13 mouse cellular contexts compared by ENCODE assay signal in genomic region chr11:4303033-4303432, GRCm38 (mm10). TPM values are rescaled to one million over a fixed set of nuclear protein-coding genes. Genes with fewer than 3 reads are reported as not detected.
A peak's percentile ranks its signal among the peaks of the same experiment; 100 is the strongest.
DNase-seq lines count a peak whose midpoint lies in the region; ATAC-seq and TF ChIP-seq lines count a peak whose summit lies in the region.
"Had no signal": no experiment of that assay in that cellular context is flagged by ENCODE, and none has a peak within 500 bp of the region (broad histone marks: within the 10 kb centered on the region; RNA-seq: fewer than 3 reads in every experiment).

No protein-coding gene starts in this region.

- H3K4me2 ChIP-seq in heart, embryonic 14.5 days (ENCODE audit: low read length): 0 out of 2 replicates have a peak overlapping the region, but pooled peaks have one; percentile 11

- peak overlapping the region; percentile 80 to 87 for H3K27ac ChIP-seq in heart, embryonic 14.5 days (replicated peaks in 1 of 2; ENCODE audit: control insufficient read depth in 1 of 2, insufficient read depth in 1 of 2, low read depth in 2 of 2, low read length in 2 of 2)
- H3K27ac ChIP-seq: hindbrain, postnatal 0 days; macrophage had no signal

- no peaks in the 10 kb centered on the region for H3K9me3 ChIP-seq in heart, embryonic 14.5 days (ENCODE audit: control insufficient read depth, low read length)

- no peak for TF ChIP-seq CTCF in C2C12 (IDR thresholded peaks at IDR 0.05; ENCODE audit: control insufficient read depth, insufficient read depth, insufficient read length)

- peak; percentile 96 for DNase-seq in heart, adult 11 months
- DNase-seq in heart, postnatal 25 days (ENCODE audit: low spot score): no peak
- DNase-seq in ZHBTc4 (ENCODE audit: low read depth, low spot score): peak; percentile 49
- DNase-seq in urinary bladder, adult 2 months (ENCODE audit: low spot score): no peak
- DNase-seq: kidney, postnatal 10 days; liver; thymus, adult 2 months had no signal

- no peaks in the 10 kb centered on the region for H3K27me3 ChIP-seq in C2C12 (ENCODE audit: control insufficient read depth, insufficient read depth, insufficient read length)
- H3K27me3 ChIP-seq in heart, embryonic 14.5 days (ENCODE audit: control insufficient read depth, insufficient read depth, low read length): no peaks in the 10 kb centered on the region

- H3K4me3 ChIP-seq in C2C12 (ENCODE audit: insufficient read depth, poor library complexity, severe bottlenecking): no peak overlapping the region
- no peak overlapping the region for H3K4me3 ChIP-seq in heart, embryonic 14.5 days (ENCODE audit: control insufficient read depth in 1 of 2, insufficient read depth in 1 of 2, low read depth in 1 of 2, low read length in 2 of 2)

- peak; percentile 41; the same call in 1 of the 2 replicates for ATAC-seq in heart, embryonic 14.5 days (ENCODE audit: insufficient number of reproducible peaks, insufficient read depth, low FRiP score, low read depth)
- ATAC-seq in frontal cortex, adult (ENCODE audit: low TSS enrichment): no peak
- no peak for ATAC-seq in erythroblast, adult 5-6 weeks (replicated peaks; ENCODE audit: low FRiP score, poor library complexity, severe bottlenecking)
- ATAC-seq: hindbrain, postnatal 0 days had no signal

- peak overlapping the region; percentile 64 for H3K9ac ChIP-seq in heart, embryonic 14.5 days (ENCODE audit: low read length)

- 16% methylated on average over 9 of the region's 9 CpGs for WGBS in heart, embryonic 14.5 days

- H3ac ChIP-seq in C2C12 (ENCODE audit: control insufficient read depth, insufficient read length, low read depth): no peak overlapping the region

- no peaks in the 10 kb centered on the region for H3K79me2 ChIP-seq in C2C12 (ENCODE audit: control insufficient read depth, insufficient read depth)

- H3K79me3 ChIP-seq in C2C12 (ENCODE audit: low read depth): no peaks in the 10 kb centered on the region

- H3K36me3 ChIP-seq in C2C12 (ENCODE audit: control insufficient read depth, insufficient read depth): no peaks in the 10 kb centered on the region
- no peaks in the 10 kb centered on the region for H3K36me3 ChIP-seq in heart, embryonic 14.5 days (ENCODE audit: control insufficient read depth, insufficient read depth, low read length)

- intact Hi-C loops in heart, postnatal 25 days (cut with DNase I): no loop called here

- peaks cover 36 to 37% of the 10 kb centered on the region in 2 experiments for H3K4me1 ChIP-seq in heart, embryonic 14.5 days (ENCODE audit: control insufficient read depth in 2 of 2, insufficient read depth in 2 of 2, low read length in 2 of 2)

TF ChIP-seq in C2C12, 6 proteins besides CTCF, POLR2A, EP300 and RAD21:
- TF ChIP-seq MYOG (IDR thresholded peaks at IDR 0.05; ENCODE audit: control insufficient read depth, extremely low read depth, insufficient read length) (no peak), USF1 (IDR thresholded peaks at IDR 0.05; ENCODE audit: low read depth) (peak; percentile 36), MAX (IDR thresholded peaks at IDR 0.05) (peak; percentile 80), FOSL1 (IDR thresholded peaks at IDR 0.05; ENCODE audit: insufficient read depth, low read length, poor library complexity, severe bottlenecking) (peak; percentile 49)

RNA-seq across cellular contexts. Expression of gene Lif, which starts 45.7 kb away (rescaled TPM):
- under 1 TPM; 0.17 to 0.55 TPM for total RNA-seq in heart, postnatal 25 days (2021)
- 1.0 TPM for polyA plus RNA-seq in C2C12 (2012; fragmentation: generic; extraction: Trizol)
- 0.24 TPM in 1 of 2 replicates, not detected in the other for polyA plus RNA-seq in heart, embryonic 14.5 days (2014; fragmentation: Nextera tagmentation; extraction: Ambion mirVana)
- polyA plus RNA-seq in urinary bladder, adult 2 months (2012; rRNA removed): 2.5 and 2.8 TPM in 2 replicates
- not detected in 2 replicates for total RNA-seq in erythroblast, adult 5-6 weeks (2015; ENCODE audit: low replicate concordance)
- not detected in 2 replicates for total RNA-seq in erythroblast, adult 5-6 weeks (2017; ENCODE audit: low replicate concordance)

Comparison
In these comparisons a context has a peak if more than half of its experiments do, and no peak if none do; other contexts are left out.
1. DNase-seq: peak in heart, adult 11 months (single experiment) and ZHBTc4 (single experiment); none in heart, postnatal 25 days (single experiment) and urinary bladder, adult 2 months (single experiment).